Mouse (Mus musculus) heart, embryonic 11.5 days (tissue): ENCODE results near the gene Olfr812. TPM values are rescaled to one million over a fixed set of nuclear protein-coding genes. Genes with fewer than 3 reads are reported as not detected.
"Not testable (repeated sequence)": the region's sequence is repeated elsewhere in the genome, so short reads cannot be mapped to it uniquely, and the experiment has no call there.

ENCODE experiments used
- ATAC-seq: fragments of 200-750 bp; cut with Nextera tagmentation; replicated peaks from 2 replicates; pipeline ENCODE4 v1.8.0; 2017; ENCODE audit warnings: moderate library complexity; ENCODE audit not compliant: insufficient number of reproducible peaks, low FRiP score, low TSS enrichment
- H3K27ac ChIP-seq: fragments of 300-500 bp; sonication (generic); 2 replicates; pipeline ENCODE4 v1.5.1; 2014; ENCODE audit warnings: mild to moderate bottlenecking, low read depth, low read length
- H3K27me3 ChIP-seq: fragments of 300-500 bp; sonication (generic); 2 replicates; pipeline ENCODE4 v1.6.1; 2014; ENCODE audit warnings: mild to moderate bottlenecking, low read length, mixed read lengths; ENCODE audit not compliant: control insufficient read depth, insufficient read depth
- H3K36me3 ChIP-seq: fragments of 300-500 bp; sonication (generic); 2 replicates; pipeline ENCODE4 v1.6.1; 2014; ENCODE audit warnings: mild to moderate bottlenecking, low read length, moderate library complexity, mixed read lengths; ENCODE audit not compliant: control insufficient read depth, insufficient read depth
- H3K4me1 ChIP-seq: fragments of 300-500 bp; sonication (generic); 2 replicates; pipeline ENCODE4 v1.6.1; 2014; ENCODE audit warnings: low read length; ENCODE audit not compliant: control insufficient read depth, insufficient read depth
- H3K4me2 ChIP-seq: fragments of 300-500 bp; sonication (generic); 2 replicates; pipeline ENCODE4 v1.6.1; 2014; ENCODE audit warnings: mild to moderate bottlenecking, moderate library complexity
- H3K4me3 ChIP-seq: fragments of 300-500 bp; sonication (generic); 2 replicates; pipeline ENCODE4 v1.5.1; 2014; ENCODE audit warnings: low read depth, low read length
- H3K9ac ChIP-seq: fragments of 300-500 bp; sonication (generic); 2 replicates; pipeline ENCODE4 v1.6.1; 2014; ENCODE audit warnings: mild to moderate bottlenecking, low read depth, low read length, moderate library complexity
- H3K9me3 ChIP-seq: fragments of 300-500 bp; sonication (generic); replicated peaks from 2 replicates; pipeline ENCODE4 v1.6.1; 2016; ENCODE audit warnings: low read length; ENCODE audit not compliant: control insufficient read depth
- WGBS: fragments of 180-500 bp; shearing (Covaris S2); extraction: QIAGEN DNeasy Blood & Tissue Kit; methylation state at CpG from one replicate; pipeline ENCODE4 v1.1.7; 2014; ENCODE audit not compliant: insufficient replicate concordance; 5-methylcytosine and 5-hydroxymethylcytosine counted together
- polyA plus RNA-seq: library from polyadenylated mRNA; unstranded; fragments of >200 nt; fragmentation: Nextera tagmentation; extraction: Ambion mirVana; gene quantifications from 2 replicates; pipeline ENCODE4 v1.2.1, GENCODE M21; 2014

Olfr812 gene
- not detected in 2 replicates for polyA plus RNA-seq

DNA sequence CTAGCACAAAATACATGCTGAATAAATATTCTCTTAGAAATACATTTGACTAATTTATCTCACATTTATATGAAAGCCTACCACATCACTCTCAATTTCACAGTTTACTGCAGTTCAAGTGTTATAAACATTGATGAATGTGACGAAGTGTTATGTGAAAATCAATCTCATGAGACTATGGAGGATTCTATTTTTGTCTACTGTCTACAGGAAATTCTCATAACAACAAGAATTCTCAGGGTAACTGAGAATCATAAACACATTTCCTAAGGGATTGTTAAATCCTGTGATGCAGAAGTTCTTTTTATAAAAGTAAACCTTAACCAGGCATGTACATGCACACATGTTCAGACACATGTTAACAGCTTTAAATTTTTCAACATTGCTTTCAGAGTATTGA, at the start of gene Olfr812:
TSS of gene Olfr812 (minus strand) at position 101 of the 400 bp plus-strand sequence.
- Histone ChIP-seq H3K4me3 (no peak within 1 kb of the TSS), H3K27ac (no peak within 1 kb of the TSS), H3K4me2 (no peak within 1 kb of the TSS), H3K9me3 (no peaks in the 10 kb centered on the region), H3K9ac (no peak within 1 kb of the TSS), H3K36me3 (no peaks in the 10 kb centered on the region), H3K4me1 (no peaks in the 10 kb centered on the region), H3K27me3 (no peaks in the 10 kb centered on the region)
- ATAC-seq, result no peak
- WGBS, result 74% methylated on average over 1 of the region's 1 CpGs

DNA sequence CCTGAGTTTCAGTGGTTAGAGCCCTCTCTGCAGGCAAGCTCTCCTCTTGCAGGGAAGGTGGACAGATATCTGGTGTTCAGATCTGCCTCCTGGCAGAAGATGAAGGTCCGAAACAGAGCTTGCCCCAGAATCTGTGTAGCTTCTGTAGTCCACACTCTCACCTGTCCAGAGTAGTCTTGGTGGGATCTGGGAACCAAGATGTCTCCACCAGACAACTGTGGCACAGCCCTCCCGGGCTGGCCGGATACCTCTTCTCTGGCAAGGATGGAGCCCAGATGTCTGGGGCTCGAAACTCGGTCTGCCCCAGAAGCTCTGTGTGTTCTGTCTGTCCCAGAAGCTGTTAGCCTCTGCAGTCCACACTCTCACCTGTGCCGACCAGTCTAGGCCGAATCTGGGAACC, 40.0 kb upstream of the Olfr812 start:
- 93% methylated on average over 7 of the region's 7 CpGs for WGBS
- H3K27ac ChIP-seq, result no peak overlapping the region

DNA sequence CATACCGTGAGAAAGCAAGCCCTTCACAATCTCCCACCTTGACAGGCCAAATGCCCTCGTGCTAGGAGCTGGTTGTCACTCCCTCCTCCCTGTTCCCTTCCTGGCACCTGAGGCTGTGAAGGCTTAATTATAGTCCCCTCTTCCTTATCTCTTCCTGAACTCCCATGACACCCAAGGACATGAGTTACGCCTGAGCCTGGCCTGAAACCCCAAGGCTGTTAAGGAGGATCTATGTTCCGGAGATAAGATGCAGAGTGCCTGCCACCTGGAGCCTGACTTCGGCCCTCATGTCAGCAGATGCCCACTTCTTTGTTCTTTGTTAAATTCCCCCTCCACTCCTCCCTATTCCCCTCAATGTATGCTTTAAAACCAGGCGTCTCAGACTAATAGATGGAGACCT, 39.6 kb upstream of the Olfr812 start:
- H3K9me3 ChIP-seq, H3K4me3 ChIP-seq, H3K9ac ChIP-seq, H3K36me3 ChIP-seq, H3K27me3 ChIP-seq, H3K27ac ChIP-seq, ATAC-seq, H3K4me2 ChIP-seq, H3K4me1 ChIP-seq: not testable (repeated sequence)
- WGBS, result 49% methylated on average over 6 of the region's 6 CpGs

More for the DNA sequence above, 40.0 kb upstream of the Olfr812 start:
- Histone ChIP-seq H3K27me3 (no peaks in the 10 kb centered on the region), H3K36me3 (no peaks in the 10 kb centered on the region), H3K4me3 (no peak overlapping the region), H3K9ac (no peak overlapping the region), H3K9me3 (no peaks in the 10 kb centered on the region), H3K4me2 (no peak overlapping the region), H3K4me1 (no peaks in the 10 kb centered on the region)
- ATAC-seq, result no peak

DNA sequence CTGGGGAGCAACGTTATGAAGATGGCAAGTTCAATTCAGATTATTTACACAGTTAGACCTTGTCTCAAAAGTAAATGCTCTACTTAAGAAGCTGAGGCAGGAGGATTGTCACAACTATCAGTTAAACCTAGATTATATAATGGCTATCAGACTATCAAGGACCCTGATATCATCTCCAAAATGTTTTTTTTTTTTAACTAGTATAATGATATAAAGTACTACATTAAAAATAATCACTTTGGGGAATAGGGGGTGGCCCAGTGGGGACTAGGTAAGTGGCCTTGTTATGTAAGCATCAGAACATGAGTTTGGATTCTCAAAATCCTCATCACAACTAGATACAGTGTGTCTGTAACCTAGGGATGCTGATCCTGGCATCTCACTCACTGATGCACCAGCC, 33.9 kb upstream of the Olfr812 start, which contains the start of gene Olfr814:
TSS of gene Olfr814 (minus strand) at position 101 of the 400 bp plus-strand sequence.
- no CpG with 5 or more reads among the region's 1 CpGs for WGBS

DNA sequence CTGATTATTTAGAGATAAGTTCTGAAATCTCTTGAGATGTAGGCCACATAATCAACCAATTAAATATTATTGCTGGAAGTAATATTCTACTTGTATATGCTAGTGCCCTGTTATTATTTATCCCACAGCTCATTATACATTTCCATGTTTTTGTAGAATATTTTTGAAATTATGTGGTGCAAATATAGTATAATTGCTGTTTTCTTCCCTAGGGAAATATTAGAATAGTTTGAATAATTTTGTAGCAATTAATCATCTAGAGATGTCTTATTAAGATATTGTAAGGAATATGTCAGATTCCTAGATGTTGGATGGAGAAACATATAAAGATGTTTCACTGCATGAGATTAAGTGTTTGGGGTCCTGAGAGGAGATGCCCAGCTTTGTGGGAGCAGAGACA, 9.2 kb upstream of the Olfr812 start, which contains the start of gene Olfr813:
TSS of gene Olfr813 (plus strand) at position 301 of the 400 bp plus-strand sequence.
- Histone ChIP-seq H3K4me2 (no peak within 1 kb of the TSS), H3K9me3 (no peaks in the 10 kb centered on the region), H3K4me3 (no peak within 1 kb of the TSS), H3K27ac (no peak within 1 kb of the TSS), H3K9ac (no peak within 1 kb of the TSS), H3K27me3 (no peaks in the 10 kb centered on the region), H3K36me3 (no peaks in the 10 kb centered on the region), H3K4me1 (no peaks in the 10 kb centered on the region)
- ATAC-seq, result no peak

More for the DNA sequence above, 33.9 kb upstream of the Olfr812 start, which contains the start of gene Olfr814:
- H3K4me3 ChIP-seq, H3K27ac ChIP-seq, H3K9ac ChIP-seq, H3K4me1 ChIP-seq, H3K27me3 ChIP-seq, H3K4me2 ChIP-seq, H3K36me3 ChIP-seq, ATAC-seq, H3K9me3 ChIP-seq: not testable (repeated sequence)

DNA sequence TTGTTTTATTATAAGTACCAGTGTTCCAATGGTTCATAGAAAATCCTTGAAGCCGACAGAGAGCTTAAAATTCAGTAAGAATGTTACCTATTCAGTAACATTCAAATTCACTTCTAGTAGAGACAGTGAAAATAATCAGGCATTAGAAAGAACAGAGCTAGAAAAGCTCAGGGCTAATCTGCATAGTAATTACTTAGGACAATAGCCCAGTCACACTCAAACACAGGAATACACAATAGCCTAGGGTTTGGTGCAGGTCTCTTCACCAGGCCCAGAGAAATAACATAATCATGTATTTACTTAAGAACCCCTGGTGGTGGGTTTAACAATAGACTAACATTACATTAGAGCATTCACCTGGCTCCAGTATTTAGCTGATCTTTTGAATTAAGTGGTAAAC, 1.4 kb upstream of the Olfr812 start:
- no peak overlapping the region for H3K4me2 ChIP-seq
- ATAC-seq, result no peak
- H3K27ac ChIP-seq, result no peak overlapping the region
- no peaks in the 10 kb centered on the region for H3K4me1 ChIP-seq
- no peaks in the 10 kb centered on the region for H3K9me3 ChIP-seq
- no peaks in the 10 kb centered on the region for H3K36me3 ChIP-seq
- WGBS, result 70% methylated on average over 1 of the region's 1 CpGs
- H3K4me3 ChIP-seq, result no peak overlapping the region
- no peak overlapping the region for H3K9ac ChIP-seq
- H3K27me3 ChIP-seq, result no peaks in the 10 kb centered on the region

DNA sequence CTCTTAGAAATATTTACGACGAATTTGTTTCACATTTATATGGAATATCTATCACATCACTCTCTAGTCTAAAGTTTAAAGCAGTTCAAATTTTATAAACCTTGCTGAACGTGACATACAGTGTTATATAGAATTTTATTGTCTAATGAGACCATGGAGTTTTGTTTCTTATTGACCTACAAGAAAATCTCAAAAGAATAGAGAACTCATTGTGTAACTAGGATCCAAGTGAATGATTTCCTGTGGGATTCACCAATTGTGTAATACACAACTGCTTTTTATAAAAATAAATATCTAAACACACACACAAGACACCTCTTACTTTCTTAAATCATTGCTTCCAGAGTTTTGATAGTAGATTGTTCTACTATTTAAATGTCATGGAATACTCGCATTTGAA, 41.6 kb downstream of the Olfr812 start, which contains the start of gene Olfr811:
TSS of gene Olfr811 (minus strand) at position 101 of the 400 bp plus-strand sequence.
- Histone ChIP-seq H3K4me3 (no peak within 1 kb of the TSS), H3K9ac (no peak within 1 kb of the TSS), H3K4me2 (no peak within 1 kb of the TSS), H3K4me1 (no peaks in the 10 kb centered on the region), H3K27me3 (no peaks in the 10 kb centered on the region), H3K36me3 (no peaks in the 10 kb centered on the region), H3K9me3 (no peaks in the 10 kb centered on the region), H3K27ac (no peak within 1 kb of the TSS)
- ATAC-seq, result no peak
- 71% methylated on average over 4 of the region's 4 CpGs for WGBS

DNA sequence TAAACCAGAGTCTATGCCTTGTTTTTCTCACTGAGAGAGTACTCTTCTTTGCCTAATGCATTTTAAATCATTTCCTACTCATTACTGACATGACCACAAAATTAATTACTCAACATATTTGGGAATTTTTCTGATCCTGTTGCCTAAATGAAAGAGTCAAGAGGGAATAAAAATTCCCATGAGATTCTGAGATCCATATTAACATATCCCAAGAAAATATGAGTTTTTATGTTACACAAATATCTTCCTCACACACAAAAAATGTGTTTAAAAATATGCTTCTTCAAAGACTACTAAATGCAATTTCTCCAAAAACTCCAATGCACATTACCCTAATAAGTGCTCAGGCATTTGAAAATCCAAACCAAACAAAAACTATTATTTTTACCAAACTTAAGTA, 51.1 kb downstream of the Olfr812 start, which contains the start of gene Olfr810:
TSS of gene Olfr810 (minus strand) at position 101 of the 400 bp plus-strand sequence.
- H3K36me3 ChIP-seq, result no peaks in the 10 kb centered on the region
- no peaks in the 10 kb centered on the region for H3K4me1 ChIP-seq
- no peak within 1 kb of the TSS for H3K4me3 ChIP-seq
- no peak for ATAC-seq
- no peak within 1 kb of the TSS for H3K9ac ChIP-seq
- H3K27me3 ChIP-seq, result no peaks in the 10 kb centered on the region
- no peak within 1 kb of the TSS for H3K27ac ChIP-seq
- no peaks in the 10 kb centered on the region for H3K9me3 ChIP-seq
- no peak within 1 kb of the TSS for H3K4me2 ChIP-seq
